Mouse (Mus musculus) mature B cell (primary cell): Measurements from ENCODE around the gene Theg.

Source experiments
- in situ Hi-C: fragments of 300-500 bp; cut with MboI; formaldehyde crosslinking; loops from 2 replicates; pipeline ENCODE4 v1.14.3; 2019

The Theg gene

GRCm38 (mm10) chr10:79587061-79587751 lies at the start of gene Theg:
Gene Theg, minus strand, starts transcription at chr10:79587331.
- in situ Hi-C loops = no loop called here

- in situ Hi-C loops = no loop called here
These were observed 49.2 kb upstream of the Theg start for GRCm38 (mm10) chr10:79636287-79636686.

GRCm38 (mm10) chr10:79633006-79633777 lies 46.1 kb upstream of the Theg start:
- in situ Hi-C loops = no loop called here

GRCm38 (mm10) chr10:79631432-79631831 lies 44.3 kb upstream of the Theg start:
- in situ Hi-C loops = no loop called here

- in situ Hi-C loops = no loop called here
These were observed 41.2 kb upstream of the Theg start for GRCm38 (mm10) chr10:79628377-79628776.

GRCm38 (mm10) chr10:79626156-79626555 lies 39.0 kb upstream of the Theg start:
- in situ Hi-C loops = no loop called here

- in situ Hi-C loops = no loop called here
These were observed 38.3 kb upstream of the Theg start for GRCm38 (mm10) chr10:79625398-79625797.

GRCm38 (mm10) chr10:79623950-79624349 lies 36.8 kb upstream of the Theg start:
- in situ Hi-C loops = no loop called here

- in situ Hi-C loops = no loop called here
These were observed 29.2 kb upstream of the Theg start for GRCm38 (mm10) chr10:79616376-79616775.

- in situ Hi-C loops = no loop called here
These were observed 28.7 kb upstream of the Theg start for GRCm38 (mm10) chr10:79615860-79616259.

GRCm38 (mm10) chr10:79614305-79614643 lies 27.1 kb upstream of the Theg start:
- in situ Hi-C loops = no loop called here

GRCm38 (mm10) chr10:79613578-79614304 lies 26.6 kb upstream of the Theg start, which contains the start of gene C2cd4c:
Gene C2cd4c, minus strand, starts transcription at chr10:79614025.
- in situ Hi-C loops = no loop called here

- in situ Hi-C loops = no loop called here
These were observed 25.3 kb upstream of the Theg start for GRCm38 (mm10) chr10:79612192-79613135.

- in situ Hi-C loops = no loop called here
These were observed 24.2 kb upstream of the Theg start for GRCm38 (mm10) chr10:79611296-79611695.

- in situ Hi-C loops = no loop called here
These were observed 22.1 kb upstream of the Theg start for GRCm38 (mm10) chr10:79609276-79609675.

GRCm38 (mm10) chr10:79607892-79608291 lies 20.8 kb upstream of the Theg start:
- in situ Hi-C loops = no loop called here

- in situ Hi-C loops = no loop called here
These were observed 19.4 kb upstream of the Theg start for GRCm38 (mm10) chr10:79606537-79606936.

- in situ Hi-C loops = no loop called here
These were observed 10.8 kb upstream of the Theg start for GRCm38 (mm10) chr10:79597936-79598230.

- in situ Hi-C loops = no loop called here
These were observed 10.2 kb upstream of the Theg start for GRCm38 (mm10) chr10:79597051-79597935.

- in situ Hi-C loops = no loop called here
These were observed 8.4 kb upstream of the Theg start for GRCm38 (mm10) chr10:79595590-79595929.
